Mouse (Mus musculus) gastrocnemius, postnatal 10 days (tissue): Measurements from ENCODE around the gene A930009A15Rik. TPM values are rescaled to one million over a fixed set of nuclear protein-coding genes. Genes with fewer than 3 reads are reported as not detected.

Experiments
- total RNA-seq, 2 experiments: library from RNA; stranded (reverse); gene quantifications; 2 replicates each; pipeline ENCODE4 v1.2.3; 2021

Gene A930009A15Rik
- total RNA-seq, 2 experiments from 2014 or later: not detected

Other genes with a start within 250 kb of the A930009A15Rik start
- gene Tmem19, start 207.5 kb upstream of the A930009A15Rik start, total RNA-seq: 10 to 100 TPM; 12.3 to 12.7 TPM
- gene Thap2, start 185.5 kb upstream of the A930009A15Rik start, total RNA-seq: 1 to 10 TPM; 4.7 to 6.7 TPM
- 10 to 100 TPM; 13.7 to 20.2 TPM for gene Zfc3h1, start 185.0 kb upstream of the A930009A15Rik start, total RNA-seq
- gene Lgr5, start 17.8 kb downstream of the A930009A15Rik start, total RNA-seq: under 1 TPM; 0.79 to 0.80 TPM
- gene Tspan8, start 246.8 kb downstream of the A930009A15Rik start, total RNA-seq: 10 to 100 TPM; 26.6 to 30.9 TPM